Mouse (Mus musculus): ENCODE data around the gene Anks1b.

The Anks1b gene

GRCm38 (mm10) chr10:90785680-90786079, 912.4 kb downstream of the Anks1b start:
- no peak for DNase-seq (ENCODE audit: extremely low spot score, low read depth, low spot score)

GRCm38 (mm10) chr10:90803112-90803511, 929.8 kb downstream of the Anks1b start:
- DNase-seq (ENCODE audit: extremely low spot score, low read depth, low spot score), result no peak

GRCm38 (mm10) chr10:90804602-90805095, 931.3 kb downstream of the Anks1b start:
- no peak for DNase-seq (ENCODE audit: extremely low spot score, low read depth, low spot score)

- DNase-seq (ENCODE audit: extremely low spot score, low read depth, low spot score), result no peak
These were observed 935.5 kb downstream of the Anks1b start for GRCm38 (mm10) chr10:90808616-90809310.

GRCm38 (mm10) chr10:90809911-90810590, 936.7 kb downstream of the Anks1b start:
- no peak for DNase-seq (ENCODE audit: extremely low spot score, low read depth, low spot score)

- DNase-seq (ENCODE audit: extremely low spot score, low read depth, low spot score), result no peak
These were observed 938.1 kb downstream of the Anks1b start for GRCm38 (mm10) chr10:90811446-90811845.

- no peak for DNase-seq (ENCODE audit: extremely low spot score, low read depth, low spot score)
These were observed 940.0 kb downstream of the Anks1b start for GRCm38 (mm10) chr10:90813326-90813725.

GRCm38 (mm10) chr10:90814412-90814811, 941.1 kb downstream of the Anks1b start:
- no peak for DNase-seq (ENCODE audit: extremely low spot score, low read depth, low spot score)

- no peak for DNase-seq (ENCODE audit: extremely low spot score, low read depth, low spot score)
These were observed 945.1 kb downstream of the Anks1b start for GRCm38 (mm10) chr10:90818246-90818937.

GRCm38 (mm10) chr10:90823438-90823837, 950.1 kb downstream of the Anks1b start:
- peak; percentile 42 for DNase-seq (ENCODE audit: extremely low spot score, low read depth, low spot score)

GRCm38 (mm10) chr10:90824692-90825091, 951.4 kb downstream of the Anks1b start:
- DNase-seq (ENCODE audit: extremely low spot score, low read depth, low spot score), result no peak

- no peak for DNase-seq (ENCODE audit: extremely low spot score, low read depth, low spot score)
These were observed 953.6 kb downstream of the Anks1b start for GRCm38 (mm10) chr10:90826939-90827338.

GRCm38 (mm10) chr10:90828581-90829393, 955.5 kb downstream of the Anks1b start:
- no peak for DNase-seq (ENCODE audit: extremely low spot score, low read depth, low spot score)

- DNase-seq (ENCODE audit: extremely low spot score, low read depth, low spot score), result no peak
These were observed 956.3 kb downstream of the Anks1b start for GRCm38 (mm10) chr10:90829394-90830267.

GRCm38 (mm10) chr10:90830268-90830585, 956.9 kb downstream of the Anks1b start:
- no peak for DNase-seq (ENCODE audit: extremely low spot score, low read depth, low spot score)

GRCm38 (mm10) chr10:90830591-90831287, 957.4 kb downstream of the Anks1b start:
- no peak for DNase-seq (ENCODE audit: extremely low spot score, low read depth, low spot score)

GRCm38 (mm10) chr10:90831288-90831626, 957.9 kb downstream of the Anks1b start:
- DNase-seq (ENCODE audit: extremely low spot score, low read depth, low spot score), result no peak

GRCm38 (mm10) chr10:90834306-90834705, 961.0 kb downstream of the Anks1b start:
- DNase-seq (ENCODE audit: extremely low spot score, low read depth, low spot score), result no peak

- no peak for DNase-seq (ENCODE audit: extremely low spot score, low read depth, low spot score)
These were observed 961.9 kb downstream of the Anks1b start for GRCm38 (mm10) chr10:90835195-90835594.

Data from hindlimb bud, embryonic 11.5 days (tissue).